Mouse (Mus musculus) lung, embryonic 16.5 days (tissue): ENCODE results near the gene Cabp5. TPM values are rescaled to one million over a fixed set of nuclear protein-coding genes. Genes with fewer than 3 reads are reported as not detected.
"Not testable (repeated sequence)": the region's sequence is repeated elsewhere in the genome, so short reads cannot be mapped to it uniquely, and the experiment has no call there.

Source experiments
- ATAC-seq: fragments of 200-750 bp; cut with Nextera tagmentation; 2 replicates; pipeline ENCODE4 v1.8.0; 2017; ENCODE audit warnings: low read depth, mild to moderate bottlenecking, moderate library complexity
- H3K27ac ChIP-seq: fragments of 300-500 bp; sonication (generic); 2 replicates; pipeline ENCODE4 v1.5.1; 2014; ENCODE audit warnings: mild to moderate bottlenecking, control low read depth, low read length
- H3K27me3 ChIP-seq: fragments of 300-500 bp; sonication (generic); 2 replicates; pipeline ENCODE4 v1.6.1; 2014; ENCODE audit warnings: low read depth, low read length, mixed read lengths; ENCODE audit not compliant: control insufficient read depth, insufficient read depth
- H3K36me3 ChIP-seq: fragments of 300-500 bp; sonication (generic); 2 replicates; pipeline ENCODE4 v1.6.1; 2014; ENCODE audit warnings: low read length; ENCODE audit not compliant: control insufficient read depth, insufficient read depth
- H3K4me1 ChIP-seq: fragments of 300-500 bp; sonication (generic); replicated peaks from 2 replicates; pipeline ENCODE4 v1.6.1; 2014; ENCODE audit warnings: low read length, mixed read lengths; ENCODE audit not compliant: control insufficient read depth, insufficient read depth
- H3K4me2 ChIP-seq: fragments of 300-500 bp; sonication (generic); 2 replicates; pipeline ENCODE4 v1.6.1; 2014; ENCODE audit warnings: low read depth, low read length, control low read depth
- H3K4me3 ChIP-seq: fragments of 300-500 bp; sonication (generic); 2 replicates; pipeline ENCODE4 v1.5.1; 2014; ENCODE audit warnings: mild to moderate bottlenecking, low read length, control low read depth
- H3K9ac ChIP-seq: fragments of 300-500 bp; sonication (generic); 2 replicates; pipeline ENCODE4 v1.6.1; 2014; ENCODE audit warnings: low read length, control low read depth
- H3K9me3 ChIP-seq: fragments of 300-500 bp; sonication (generic); 2 replicates; pipeline ENCODE4 v1.6.1; 2016; ENCODE audit warnings: low read length; ENCODE audit not compliant: control insufficient read depth
- WGBS: fragments of 180-500 bp; shearing (Covaris S2); extraction: QIAGEN DNeasy Blood & Tissue Kit; methylation state at CpG from one replicate; pipeline ENCODE4 v1.1.7; 2014; 5-methylcytosine and 5-hydroxymethylcytosine counted together
- polyA plus RNA-seq: library from polyadenylated mRNA; unstranded; fragments of >200 nt; fragmentation: Nextera tagmentation; extraction: Ambion mirVana; gene quantifications from 2 replicates; pipeline ENCODE4 v1.2.1, GENCODE M21; 2015

Cabp5 gene
- polyA plus RNA-seq = not detected in 2 replicates

DNA sequence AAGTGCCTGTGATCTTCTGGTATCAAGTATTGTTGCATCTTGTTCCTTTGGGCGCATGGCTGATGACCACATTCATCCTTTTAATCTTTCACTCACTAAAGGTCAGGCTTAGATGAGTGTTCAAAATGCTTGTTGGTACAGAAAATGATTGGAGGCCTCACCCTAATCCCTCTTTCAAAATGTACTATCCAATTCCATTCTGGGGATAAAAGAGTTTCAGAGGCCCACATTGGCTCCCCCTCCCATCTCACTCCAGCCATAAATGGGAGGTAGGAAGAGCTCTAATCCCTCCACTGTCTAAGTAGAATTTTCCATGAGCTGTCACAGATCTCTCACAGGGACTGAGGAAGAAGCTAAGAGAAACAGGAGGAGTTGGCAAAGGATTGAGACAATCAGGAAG lies at the start of gene Cabp5:
TSS of gene Cabp5 (plus strand) at position 301 of the 400 bp plus-strand sequence.
- Histone ChIP-seq H3K36me3 (no peaks in the 10 kb centered on the region), H3K4me1 (no peaks in the 10 kb centered on the region), H3K9me3 (no peaks in the 10 kb centered on the region; the same call in 1 of the 2 replicates), H3K4me3 (no peak within 1 kb of the TSS), H3K4me2 (no peak within 1 kb of the TSS), H3K27ac (no peak within 1 kb of the TSS), H3K9ac (no peak within 1 kb of the TSS), H3K27me3 (no peaks in the 10 kb centered on the region)
- no peak for ATAC-seq
- 73% methylated on average over 1 of the region's 1 CpGs for WGBS

- Histone ChIP-seq H3K27me3 (no peaks in the 10 kb centered on the region), H3K4me3 (no peak overlapping the region), H3K9me3 (no peaks in the 10 kb centered on the region), H3K27ac (no peak overlapping the region), H3K4me1 (no peaks in the 10 kb centered on the region), H3K9ac (no peak overlapping the region), H3K36me3 (peaks cover 7% of the 10 kb centered on the region), H3K4me2 (no peak overlapping the region)
- ATAC-seq = no peak
These were observed 42.0 kb upstream of the Cabp5 start for GRCm38 (mm10) chr7:13355943-13356342.

GRCm38 (mm10) chr7:13380588-13380987 lies 17.3 kb upstream of the Cabp5 start:
- no peak for ATAC-seq
- Histone ChIP-seq H3K4me3 (no peak overlapping the region), H3K27me3 (no peaks in the 10 kb centered on the region), H3K9ac (no peak overlapping the region), H3K4me1 (no peaks in the 10 kb centered on the region), H3K36me3 (no peaks in the 10 kb centered on the region), H3K4me2 (no peak overlapping the region), H3K27ac (no peak overlapping the region), H3K9me3 (no peaks in the 10 kb centered on the region)
- 65% methylated on average over 2 of the region's 2 CpGs for WGBS

- 71% methylated on average over 1 of the region's 1 CpGs for WGBS
- H3K4me1 ChIP-seq, H3K4me2 ChIP-seq, H3K9ac ChIP-seq, H3K27ac ChIP-seq, H3K36me3 ChIP-seq, H3K9me3 ChIP-seq, H3K4me3 ChIP-seq, H3K27me3 ChIP-seq, ATAC-seq: not testable (repeated sequence)
These were observed 52.6 kb downstream of the Cabp5 start, which contains the start of gene Bsph1 for GRCm38 (mm10) chr7:13450541-13450940. Gene Bsph1 (plus strand): TSS chr7:13450841.

Other genes with a start within 250 kb of the Cabp5 start
- gene Vmn1r88, start 238.6 kb upstream of the Cabp5 start, polyA plus RNA-seq = not detected in 2 replicates
- not detected in 2 replicates for gene Vmn1r89, start 185.1 kb upstream of the Cabp5 start, polyA plus RNA-seq
- gene Lig1, start 120.8 kb upstream of the Cabp5 start, polyA plus RNA-seq = 101 and 105 TPM in 2 replicates
- gene Zswim9, start 119.4 kb upstream of the Cabp5 start, polyA plus RNA-seq = 8.9 and 9.7 TPM in 2 replicates
- gene Pla2g4c, start 73.5 kb upstream of the Cabp5 start, polyA plus RNA-seq = 1.3 and 1.5 TPM in 2 replicates
- not detected in 2 replicates for gene Bsph1, start 52.7 kb downstream of the Cabp5 start, polyA plus RNA-seq
- not detected in 2 replicates for gene Bsph2, start 172.9 kb downstream of the Cabp5 start, polyA plus RNA-seq
- not detected in 2 replicates for gene Sult2a5, start 225.8 kb downstream of the Cabp5 start, polyA plus RNA-seq